Mouse (Mus musculus) MEL (cell line): Measurements from ENCODE around the gene Hnrnpc.
"Not testable (repeated sequence)": the region's sequence is repeated elsewhere in the genome, so short reads cannot be mapped to it uniquely, and the experiment has no call there.

ENCODE experiments used
- CTCF ChIP-seq, 3 experiments: IDR thresholded peaks in 2 of 3; conservative IDR thresholded peaks in 1 of 3; 2 replicates each; pipeline ENCODE4 v1.5.1; 2011 to 2012; ENCODE audit warnings: low read length in 3 of 3, low read depth in 2 of 3, mild to moderate bottlenecking in 2 of 3, improper control_type of control experiment in 1 of 3, inconsistent platforms in 1 of 3, mixed read lengths in 1 of 3, moderate library complexity in 1 of 3; ENCODE audit not compliant: control insufficient read depth in 1 of 3, insufficient read depth in 1 of 3, poor library complexity in 1 of 3, severe bottlenecking in 1 of 3
- GABPA ChIP-seq: IDR thresholded peaks from 2 replicates; pipeline ENCODE4 v1.6.1; 2012; ENCODE audit warnings: low read depth, mild to moderate bottlenecking, inconsistent platforms, low read length, improper control_type of control experiment, moderate library complexity
- NRF1 ChIP-seq: IDR thresholded peaks from 2 replicates; pipeline ENCODE4 v1.6.1; 2014; ENCODE audit warnings: low read depth, mild to moderate bottlenecking, inconsistent platforms, low read length, improper control_type of control experiment, moderate library complexity; ENCODE audit not compliant: poor library complexity, insufficient read depth, severe bottlenecking
- POLR2A ChIP-seq, 2 experiments: IDR thresholded peaks; 2 replicates each; pipeline ENCODE4 v1.6.1; 2011 to 2012; ENCODE audit warnings: low read length in 2 of 2, mild to moderate bottlenecking in 2 of 2, control low read depth in 1 of 2, improper control_type of control experiment in 1 of 2, low read depth in 1 of 2, moderate library complexity in 1 of 2; ENCODE audit not compliant: control insufficient read depth in 1 of 2, insufficient read depth in 1 of 2, poor library complexity in 1 of 2
- ZNF384 ChIP-seq: IDR thresholded peaks from 2 replicates; pipeline ENCODE4 v1.6.1; 2012; ENCODE audit warnings: low read depth, mild to moderate bottlenecking, inconsistent platforms, low read length, improper control_type of control experiment

DNA sequence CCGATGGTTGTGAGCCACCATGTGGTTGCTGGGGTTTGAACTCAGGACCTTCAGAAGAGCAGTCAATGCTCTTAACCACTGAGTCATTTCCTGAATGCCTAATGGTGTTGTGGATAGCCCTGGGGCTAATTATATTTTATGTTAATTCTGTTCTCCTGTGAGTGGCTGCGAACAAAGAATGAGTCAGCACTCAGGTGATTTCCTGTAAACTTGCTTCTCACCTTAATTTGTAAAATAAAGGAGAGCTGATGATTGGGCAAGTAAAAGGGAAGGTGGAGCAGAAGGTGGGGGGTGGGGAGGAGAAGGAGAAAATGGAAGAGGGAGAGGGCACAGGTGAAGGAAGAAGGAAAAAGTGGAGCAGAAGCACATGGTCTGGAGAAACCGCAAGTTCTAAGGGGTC is 51.1 kb downstream of the Hnrnpc start:
- not testable (repeated sequence) for TF ChIP-seq POLR2A (IDR thresholded peaks at IDR 0.05; ENCODE audit: control insufficient read depth in 1 of 2, insufficient read depth in 1 of 2, low read depth in 1 of 2, low read length in 2 of 2, poor library complexity in 1 of 2); ZNF384; GABPA; NRF1; CTCF (IDR thresholded peaks at IDR 0.05 in 2 of 3, conservative IDR thresholded peaks at IDR 0.05 in 1 of 3; ENCODE audit: control insufficient read depth in 1 of 3, insufficient read depth in 1 of 3, low read depth in 2 of 3, low read length in 3 of 3, poor library complexity in 1 of 3, severe bottlenecking in 1 of 3)
